Mouse (Mus musculus) erythroblast, embryonic 14.5 days (primary cell): ENCODE results near the gene Cntnap1.

Source experiments
- GATA1 ChIP-seq: IDR thresholded peaks from 2 replicates; pipeline ENCODE4 v1.6.1; 2012; ENCODE audit warnings: low read length, inconsistent platforms, mixed read lengths
- TAL1 ChIP-seq: IDR thresholded peaks from 3 replicates; pipeline ENCODE4 v1.6.1; 2012; ENCODE audit warnings: low read length, inconsistent platforms, mixed read lengths

DNA sequence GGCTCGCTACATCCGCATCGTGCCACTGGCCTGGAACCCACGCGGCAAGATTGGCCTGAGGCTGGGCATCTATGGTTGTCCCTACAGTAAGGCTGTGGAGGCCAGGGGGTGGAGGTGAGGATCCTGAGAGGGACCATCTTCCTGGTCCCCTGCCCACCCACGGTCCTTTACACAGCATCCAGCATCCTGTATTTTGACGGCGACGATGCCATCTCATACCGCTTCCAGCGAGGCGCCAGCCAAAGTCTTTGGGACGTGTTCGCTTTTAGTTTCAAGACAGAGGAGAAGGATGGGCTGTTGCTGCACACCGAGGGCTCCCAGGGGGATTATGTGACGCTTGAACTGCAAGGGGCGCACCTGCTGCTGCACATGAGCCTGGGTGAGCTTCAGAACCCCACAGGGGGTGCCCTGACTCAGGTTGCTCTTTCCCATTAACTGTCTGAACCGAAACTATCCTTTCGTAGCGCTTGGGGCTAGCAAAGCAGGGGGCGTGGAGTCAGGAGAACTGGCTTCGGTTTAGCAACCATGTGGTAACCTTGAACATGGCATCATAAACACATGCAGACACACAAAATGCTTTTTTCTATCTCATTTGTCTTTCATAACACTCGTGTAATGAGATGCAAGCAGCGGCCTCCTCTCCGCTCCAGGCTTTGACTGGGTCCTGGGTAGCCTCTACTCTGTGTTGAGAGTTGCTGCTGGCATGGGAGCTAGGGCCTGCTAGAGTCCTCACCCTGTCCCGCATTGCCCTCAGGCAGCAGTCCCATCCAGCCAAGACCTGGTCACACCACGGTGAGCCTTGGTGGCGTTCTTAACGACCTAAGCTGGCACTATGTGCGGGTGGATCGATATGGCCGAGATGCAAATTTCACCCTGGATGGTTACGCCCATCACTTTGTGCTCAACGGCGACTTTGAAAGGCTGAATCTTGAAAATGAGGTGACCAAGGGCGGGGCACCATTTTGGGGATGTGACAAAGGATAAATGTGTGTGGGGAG lies 8.0 kb downstream of the Cntnap1 start:
- no peak for TF ChIP-seq GATA1
- no peak for TF ChIP-seq TAL1
